Mouse (Mus musculus): Measurements from ENCODE around the gene Cntnap5a. TPM values are rescaled to one million over a fixed set of nuclear protein-coding genes. Genes with fewer than 3 reads are reported as not detected.

Cntnap5a gene
- 0.04 TPM for polyA plus RNA-seq (2017; shearing (Covaris generic))

GRCm38 (mm10) chr1:115684518-115685368, at the start of gene Cntnap5a:
Gene Cntnap5a (plus strand): TSS chr1:115684756.

Measured in CD4-positive, CD25-positive, alpha-beta regulatory T cell, adult 9 weeks (primary cell).